Mouse (Mus musculus) heart, embryonic 10.5 days (tissue): ENCODE results near the gene Fank1. TPM values are rescaled to one million over a fixed set of nuclear protein-coding genes. Genes with fewer than 3 reads are reported as not detected.

Experiments
- DNase-seq: peaks from one replicate; pipeline ENCODE4 v3.0.0-alpha.2; 2017; ENCODE audit warnings: low spot score
- H3K27ac ChIP-seq: fragments of 300-500 bp; sonication (generic); 2 replicates; pipeline ENCODE4 v1.5.1; 2016; ENCODE audit warnings: mild to moderate bottlenecking
- H3K27me3 ChIP-seq: fragments of 300-500 bp; sonication (generic); 2 replicates; pipeline ENCODE4 v1.6.1; 2016; ENCODE audit warnings: mild to moderate bottlenecking; ENCODE audit not compliant: poor library complexity, insufficient read depth, severe bottlenecking
- H3K36me3 ChIP-seq: fragments of 300-500 bp; sonication (generic); 2 replicates; pipeline ENCODE4 v1.6.1; 2016; ENCODE audit warnings: mild to moderate bottlenecking, moderate library complexity
- H3K4me1 ChIP-seq: fragments of 300-500 bp; sonication (generic); 2 replicates; pipeline ENCODE4 v1.6.1; 2016; ENCODE audit warnings: mild to moderate bottlenecking
- H3K4me3 ChIP-seq: fragments of 300-500 bp; sonication (generic); 2 replicates; pipeline ENCODE4 v1.5.1; 2016; ENCODE audit warnings: mild to moderate bottlenecking, moderate library complexity
- H3K9me3 ChIP-seq: fragments of 300-500 bp; sonication (generic); 2 replicates; pipeline ENCODE4 v1.6.1; 2016; ENCODE audit warnings: mild to moderate bottlenecking, moderate library complexity
- WGBS: fragments of 180-500 bp; shearing (Covaris S2); methylation state at CpG from one replicate; pipeline ENCODE4 v1.1.7; 2016; 5-methylcytosine and 5-hydroxymethylcytosine counted together
- polyA plus RNA-seq: library from polyadenylated mRNA; unstranded; fragments of >200 nt; fragmentation: Nextera tagmentation; extraction: Ambion mirVana; gene quantifications from 2 replicates; pipeline ENCODE4 v1.2.1, GENCODE M21; 2016

Gene Fank1
- polyA plus RNA-seq, 1 experiment from 2014 or later, result 0.30 TPM

DNA sequence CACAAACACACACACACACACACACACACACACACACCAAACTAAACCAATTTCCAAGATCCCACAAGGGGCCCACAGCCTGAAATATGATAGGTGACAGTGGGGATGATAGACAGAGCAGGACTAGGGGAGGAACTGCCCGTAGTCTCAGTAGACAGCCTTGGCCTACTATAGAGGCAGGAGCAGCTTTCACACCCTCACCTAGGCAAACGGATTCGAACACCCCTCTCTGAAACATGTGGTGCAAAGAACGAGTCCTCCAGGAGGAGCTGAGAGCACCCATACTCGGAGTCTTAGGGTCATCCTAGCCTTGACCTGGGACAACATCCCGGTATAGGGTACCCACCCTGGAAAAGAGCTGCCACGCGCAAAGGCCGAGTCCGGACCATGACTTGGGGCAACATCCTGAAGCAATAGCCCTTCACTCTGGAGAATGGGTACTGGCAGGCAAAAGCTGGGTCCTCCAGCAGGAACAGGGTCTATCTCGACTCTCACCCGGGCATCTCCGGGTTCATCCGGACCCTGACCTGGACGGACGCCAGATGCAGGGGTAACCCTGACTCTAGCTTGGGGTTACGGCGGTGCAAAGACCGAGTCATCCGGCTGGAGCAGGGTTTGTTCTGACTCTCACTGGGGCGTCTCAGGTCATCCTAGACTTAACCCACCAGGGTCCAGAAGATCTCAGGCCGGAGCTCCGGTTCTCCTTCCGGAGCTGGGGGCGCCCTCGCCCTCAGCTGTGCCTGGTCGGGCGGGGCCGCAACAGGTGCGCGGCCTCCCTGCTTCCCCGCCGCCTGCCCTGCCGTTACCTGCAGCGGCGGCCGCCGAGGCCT is 650 bp upstream of the Fank1 start:
- Histone ChIP-seq H3K4me1 (peaks cover 13% of the 10 kb centered on the region), H3K9me3 (no peaks in the 10 kb centered on the region), H3K27ac (peak overlapping the region; percentile 91), H3K27me3 (no peaks in the 10 kb centered on the region), H3K36me3 (no peaks in the 10 kb centered on the region), H3K4me3 (peak overlapping the region; percentile 85)
- 6% methylated on average over 38 of the region's 38 CpGs for WGBS
- DNase-seq, result peak; percentile 78

DNA sequence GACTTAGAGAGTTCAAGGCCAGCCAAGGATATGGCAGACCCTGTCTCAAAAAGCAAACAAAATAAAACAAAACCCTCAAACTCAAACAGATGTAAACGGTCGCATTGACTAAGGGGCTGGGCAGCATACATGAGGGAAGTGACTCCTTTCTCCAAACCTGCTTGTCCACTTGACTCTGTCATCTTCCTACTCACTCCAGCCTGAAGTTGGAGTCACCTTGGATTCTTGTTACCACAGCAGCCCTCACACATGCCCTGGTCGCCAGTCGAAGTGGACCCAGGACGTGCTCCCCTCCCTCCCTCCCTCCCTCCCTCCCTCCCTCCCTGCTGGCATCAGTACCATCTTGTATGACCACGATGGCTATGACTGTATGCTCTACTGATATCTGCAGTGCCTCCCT is 4.9 kb downstream of the Fank1 start:
- Histone ChIP-seq H3K27ac (no peak overlapping the region), H3K9me3 (no peaks in the 10 kb centered on the region), H3K4me3 (no peak overlapping the region), H3K36me3 (no peaks in the 10 kb centered on the region), H3K4me1 (peaks cover 12% of the 10 kb centered on the region; the same call in 1 of the 2 replicates), H3K27me3 (no peaks in the 10 kb centered on the region)
- WGBS, result 65% methylated on average over 6 of the region's 6 CpGs
- peak; percentile 41 for DNase-seq

DNA sequence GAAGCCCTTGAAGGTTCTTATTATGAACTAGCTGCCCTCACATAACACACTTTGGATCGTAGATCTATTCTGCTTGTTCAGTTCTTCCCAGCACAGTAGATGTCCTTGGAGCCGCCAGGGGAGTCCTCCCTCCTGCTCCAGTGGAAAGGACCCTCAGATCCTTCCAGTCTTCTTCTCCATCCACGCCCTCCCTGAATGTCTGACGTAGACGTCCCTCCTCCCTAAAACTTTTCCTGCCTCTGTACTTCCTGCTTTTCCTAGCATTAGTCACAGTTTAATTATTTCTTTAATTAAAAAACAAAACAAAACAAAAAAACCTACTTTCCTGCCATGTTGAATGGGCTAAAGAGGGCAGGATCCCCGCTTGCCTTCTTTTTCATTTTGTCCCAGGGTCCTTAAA is 5.3 kb downstream of the Fank1 start:
- Histone ChIP-seq H3K27ac (no peak overlapping the region), H3K4me1 (peaks cover 7% of the 10 kb centered on the region; the same call in 1 of the 2 replicates), H3K4me3 (no peak overlapping the region), H3K9me3 (no peaks in the 10 kb centered on the region), H3K36me3 (no peaks in the 10 kb centered on the region), H3K27me3 (no peaks in the 10 kb centered on the region)
- 61% methylated on average over 6 of the region's 6 CpGs for WGBS
- peak; percentile 39 for DNase-seq

GRCm38 (mm10) chr7:133782717-133783435 is 6.2 kb downstream of the Fank1 start, which contains the start of gene Dhx32:
TSS of gene Dhx32 (minus strand) at chr7:133782726.
- Histone ChIP-seq H3K27me3 (no peaks in the 10 kb centered on the region), H3K27ac (peak within 1 kb of the TSS; percentile 26; the same call in 1 of the 2 replicates), H3K9me3 (no peaks in the 10 kb centered on the region), H3K4me3 (peak within 1 kb of the TSS; percentile 34), H3K4me1 (0 out of 2 replicates have a peak, but pooled peaks cover 6% of the 10 kb centered on the region), H3K36me3 (no peaks in the 10 kb centered on the region)
- WGBS, result 18% methylated on average over 18 of the region's 18 CpGs
- DNase-seq, result peak; percentile 91

- no peak overlapping the region for H3K27ac ChIP-seq
- no peaks in the 10 kb centered on the region for H3K27me3 ChIP-seq
- peak; percentile 66 for DNase-seq
- WGBS, result 76% methylated on average over 6 of the region's 6 CpGs
- 0 out of 2 replicates have a peak, but pooled peaks cover 5% of the 10 kb centered on the region for H3K4me1 ChIP-seq
- H3K9me3 ChIP-seq, result no peaks in the 10 kb centered on the region
- H3K36me3 ChIP-seq, result no peaks in the 10 kb centered on the region
- no peak overlapping the region for H3K4me3 ChIP-seq
Measured at GRCm38 (mm10) chr7:133787571-133787970, 10.9 kb downstream of the Fank1 start.

- no peaks in the 10 kb centered on the region for H3K9me3 ChIP-seq
- no peaks in the 10 kb centered on the region for H3K36me3 ChIP-seq
- H3K27me3 ChIP-seq, result no peaks in the 10 kb centered on the region
- peak; percentile 50 for DNase-seq
- H3K4me1 ChIP-seq, result no peaks in the 10 kb centered on the region
- no peak overlapping the region for H3K27ac ChIP-seq
- no peak overlapping the region for H3K4me3 ChIP-seq
- WGBS, result 67% methylated on average over 3 of the region's 3 CpGs
Measured at GRCm38 (mm10) chr7:133788147-133788546, 11.5 kb downstream of the Fank1 start.

GRCm38 (mm10) chr7:133790171-133790570 is 13.5 kb downstream of the Fank1 start:
- H3K4me1 ChIP-seq, result peaks cover 9% of the 10 kb centered on the region; the same call in 1 of the 2 replicates
- H3K36me3 ChIP-seq, result no peaks in the 10 kb centered on the region
- H3K4me3 ChIP-seq, result no peak overlapping the region
- H3K27me3 ChIP-seq, result no peaks in the 10 kb centered on the region
- no peak overlapping the region for H3K27ac ChIP-seq
- DNase-seq, result no peak
- no peaks in the 10 kb centered on the region for H3K9me3 ChIP-seq
- 88% methylated on average over 4 of the region's 4 CpGs for WGBS

DNA sequence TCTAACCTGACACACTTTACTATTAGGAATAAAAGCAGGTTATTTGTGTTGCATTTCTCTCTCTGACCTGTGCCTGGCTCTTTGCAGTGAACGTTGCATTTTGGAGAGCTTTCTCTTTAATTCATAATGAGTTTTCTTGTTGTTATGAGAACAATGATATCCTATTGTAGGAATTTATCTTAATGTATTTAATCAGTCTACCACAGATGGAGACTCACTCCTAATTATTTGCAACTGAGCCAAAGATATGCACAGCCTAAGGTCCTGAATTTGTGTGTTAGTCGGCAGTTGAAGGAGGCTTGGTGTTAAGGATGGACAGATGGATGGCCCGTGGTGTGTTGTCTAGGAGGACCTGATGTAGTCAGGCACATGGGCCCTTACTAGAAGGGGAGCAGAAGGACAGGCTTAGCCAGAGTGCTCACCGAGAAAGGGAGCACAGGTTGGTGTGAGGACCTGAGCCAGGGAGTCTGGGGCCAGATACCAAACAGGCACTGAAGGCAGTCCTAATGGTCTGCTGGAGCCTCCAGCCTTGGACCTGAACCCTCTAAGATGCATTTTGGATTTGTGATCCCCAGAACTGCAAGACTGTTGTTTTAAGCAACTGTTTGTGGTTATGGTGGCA is 14.1 kb downstream of the Fank1 start:
- WGBS, result 82% methylated on average over 4 of the region's 4 CpGs
- H3K4me3 ChIP-seq, result no peak overlapping the region
- no peaks in the 10 kb centered on the region for H3K9me3 ChIP-seq
- peaks cover 9% of the 10 kb centered on the region; the same call in 1 of the 2 replicates for H3K4me1 ChIP-seq
- H3K27ac ChIP-seq, result no peak overlapping the region
- DNase-seq, result no peak
- H3K36me3 ChIP-seq, result no peaks in the 10 kb centered on the region
- H3K27me3 ChIP-seq, result no peaks in the 10 kb centered on the region

- H3K9me3 ChIP-seq, result no peaks in the 10 kb centered on the region
- no peaks in the 10 kb centered on the region for H3K36me3 ChIP-seq
- no peaks in the 10 kb centered on the region for H3K27me3 ChIP-seq
- H3K27ac ChIP-seq, result no peak overlapping the region
- H3K4me3 ChIP-seq, result no peak overlapping the region
- H3K4me1 ChIP-seq, result peaks cover 9% of the 10 kb centered on the region; the same call in 1 of the 2 replicates
- 14% methylated on average over 1 of the region's 1 CpGs for WGBS
- DNase-seq, result no peak
Measured at GRCm38 (mm10) chr7:133792771-133793170, 16.1 kb downstream of the Fank1 start.

GRCm38 (mm10) chr7:133793248-133794131 is 16.8 kb downstream of the Fank1 start:
- no peaks in the 10 kb centered on the region for H3K36me3 ChIP-seq
- 55% methylated on average over 10 of the region's 10 CpGs for WGBS
- peaks cover 9% of the 10 kb centered on the region; the same call in 1 of the 2 replicates for H3K4me1 ChIP-seq
- H3K27me3 ChIP-seq, result no peaks in the 10 kb centered on the region
- H3K4me3 ChIP-seq, result no peak overlapping the region
- no peak for DNase-seq
- H3K27ac ChIP-seq, result no peak overlapping the region
- H3K9me3 ChIP-seq, result no peaks in the 10 kb centered on the region

DNA sequence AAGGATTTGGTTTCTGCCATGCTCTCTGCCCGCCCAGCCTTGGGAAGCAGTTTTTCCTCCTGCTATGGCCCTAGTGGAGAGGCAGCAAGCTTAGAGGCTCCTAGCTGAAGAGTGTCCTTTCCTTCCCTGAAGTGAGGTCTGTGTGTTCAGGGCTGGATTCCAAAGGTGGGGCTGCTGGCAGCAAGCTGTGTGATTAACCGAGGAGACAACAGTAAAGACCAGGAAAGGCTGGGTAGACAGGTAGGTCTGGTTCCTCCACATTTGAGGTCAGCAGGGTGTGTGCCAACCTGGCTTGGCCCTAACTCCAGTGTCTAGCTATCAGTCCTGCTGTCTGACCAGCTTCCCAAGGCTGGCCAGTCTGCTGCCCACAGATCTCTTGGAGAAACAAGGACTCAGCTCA is 18.1 kb downstream of the Fank1 start:
- whole genome bisulfite sequencing, result 80% methylated on average over 2 of the region's 2 CpGs
- no peak for DNase-seq
- H3K4me1 ChIP-seq, result peaks cover 9% of the 10 kb centered on the region; the same call in 1 of the 2 replicates

DNA sequence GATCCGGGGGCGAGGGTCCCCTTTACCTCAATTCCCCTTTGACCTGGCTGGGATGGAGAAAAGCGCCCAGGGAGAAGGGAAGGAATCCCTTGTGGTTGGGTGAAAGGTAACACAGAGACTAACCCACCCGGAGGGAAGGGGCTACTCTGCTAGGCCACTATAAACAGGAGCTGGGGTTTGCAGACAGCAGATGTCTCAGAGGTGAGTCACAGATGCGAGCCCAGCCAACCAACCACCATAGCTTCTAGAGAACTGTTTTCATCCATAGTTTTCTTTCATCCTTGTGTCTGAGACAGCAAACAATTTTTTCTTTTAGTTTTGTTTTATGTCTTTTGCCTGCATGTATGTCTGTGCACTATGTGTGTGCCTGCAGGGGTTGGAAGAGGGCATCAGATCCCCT is 23.3 kb downstream of the Fank1 start:
- Histone ChIP-seq H3K4me3 (no peak overlapping the region), H3K9me3 (no peaks in the 10 kb centered on the region), H3K27me3 (no peaks in the 10 kb centered on the region), H3K36me3 (no peaks in the 10 kb centered on the region), H3K4me1 (no peaks in the 10 kb centered on the region), H3K27ac (no peak overlapping the region)
- DNase-seq, result no peak
- 66% methylated on average over 5 of the region's 5 CpGs for WGBS

More for the DNA sequence above, 18.1 kb downstream of the Fank1 start:
- Histone ChIP-seq H3K4me3 (no peak overlapping the region), H3K36me3 (no peaks in the 10 kb centered on the region), H3K27me3 (no peaks in the 10 kb centered on the region), H3K27ac (peak overlapping the region; percentile 36; the same call in 1 of the 2 replicates), H3K9me3 (no peaks in the 10 kb centered on the region)
